Mouse (Mus musculus) midbrain, embryonic 14.5 days (tissue): ENCODE data around the gene Fto. TPM values are rescaled to one million over a fixed set of nuclear protein-coding genes. Genes with fewer than 3 reads are reported as not detected.

Experiments used
- ATAC-seq: fragments of 200-750 bp; cut with Nextera tagmentation; 2 replicates; pipeline ENCODE4 v1.8.0; 2017; ENCODE audit warnings: moderate number of reproducible peaks, moderate library complexity; ENCODE audit not compliant: low FRiP score, low TSS enrichment
- DNase-seq: peaks from one replicate; pipeline ENCODE4 v3.0.0-alpha.2; 2015
- H3K27ac ChIP-seq: fragments of 300-500 bp; sonication (generic); replicated peaks from 2 replicates; pipeline ENCODE4 v1.5.1; 2014; ENCODE audit warnings: mild to moderate bottlenecking, low read depth, low read length, moderate library complexity
- H3K27me3 ChIP-seq: fragments of 300-500 bp; sonication (generic); 2 replicates; pipeline ENCODE4 v1.6.1; 2014; ENCODE audit warnings: low read length, control low read depth, mixed read lengths; ENCODE audit not compliant: control insufficient read depth, insufficient read depth
- H3K36me3 ChIP-seq: fragments of 300-500 bp; sonication (generic); 2 replicates; pipeline ENCODE4 v1.6.1; 2014; ENCODE audit warnings: low read length, control low read depth; ENCODE audit not compliant: control insufficient read depth, insufficient read depth
- H3K4me1 ChIP-seq: fragments of 300-500 bp; sonication (generic); 2 replicates; pipeline ENCODE4 v1.6.1; 2014; ENCODE audit warnings: mild to moderate bottlenecking, antibody characterized with exemption, low read length, control low read depth; ENCODE audit not compliant: control insufficient read depth, insufficient read depth
- H3K4me2 ChIP-seq: fragments of 300-500 bp; sonication (generic); 2 replicates; pipeline ENCODE4 v1.6.1; 2014; ENCODE audit warnings: mild to moderate bottlenecking, low read length, moderate library complexity
- H3K4me3 ChIP-seq: fragments of 300-500 bp; sonication (generic); replicated peaks from 2 replicates; pipeline ENCODE4 v1.5.1; 2014; ENCODE audit warnings: low read depth, low read length
- H3K9ac ChIP-seq: fragments of 300-500 bp; sonication (generic); replicated peaks from 2 replicates; pipeline ENCODE4 v1.6.1; 2014; ENCODE audit warnings: mild to moderate bottlenecking, low read length, moderate library complexity
- H3K9me3 ChIP-seq: fragments of 300-500 bp; sonication (generic); 2 replicates; pipeline ENCODE4 v1.6.1; 2016; ENCODE audit warnings: low read length, control low read depth, mixed read lengths; ENCODE audit not compliant: control insufficient read depth
- WGBS: fragments of 180-500 bp; shearing (Covaris S2); extraction: QIAGEN DNeasy Blood & Tissue Kit; methylation state at CpG from one replicate; pipeline ENCODE4 v1.1.7; 2014; 5-methylcytosine and 5-hydroxymethylcytosine counted together
- polyA plus RNA-seq: library from polyadenylated mRNA; unstranded; fragments of >200 nt; fragmentation: Nextera tagmentation; extraction: Ambion mirVana; gene quantifications from 2 replicates; pipeline ENCODE4 v1.2.1, GENCODE M21; 2014

Gene Fto
- polyA plus RNA-seq, 1 experiment from 2014 or later, result 161 TPM

GRCm38 (mm10) chr8:91611723-91612362 lies 298.5 kb downstream of the Fto start:
- no peaks in the 10 kb centered on the region for H3K9me3 ChIP-seq
- H3K27ac ChIP-seq, result peak overlapping the region; percentile 71
- H3K9ac ChIP-seq, result no peak overlapping the region; the same call in 1 of the 2 replicates
- H3K36me3 ChIP-seq, result no peaks in the 10 kb centered on the region
- ATAC-seq (peak; percentile 67; the same call in 1 of the 2 replicates), DNase-seq (peak; percentile 74)
- H3K4me1 ChIP-seq, result peaks cover 40% of the 10 kb centered on the region
- H3K4me3 ChIP-seq, result no peak overlapping the region
- H3K4me2 ChIP-seq, result peak overlapping the region; percentile 1
- H3K27me3 ChIP-seq, result no peaks in the 10 kb centered on the region
- 16% methylated on average over 14 of the region's 14 CpGs for WGBS

GRCm38 (mm10) chr8:91612387-91613130 lies 299.2 kb downstream of the Fto start:
- Histone ChIP-seq H3K4me1 (peaks cover 48% of the 10 kb centered on the region), H3K4me2 (peak overlapping the region; percentile 1; the same call in 1 of the 2 replicates), H3K9ac (0 out of 2 replicates have a peak overlapping the region, but pooled peaks have one; percentile 32), H3K27me3 (no peaks in the 10 kb centered on the region), H3K4me3 (no peak overlapping the region), H3K27ac (peak overlapping the region; percentile 22; the same call in 1 of the 2 replicates), H3K9me3 (no peaks in the 10 kb centered on the region), H3K36me3 (no peaks in the 10 kb centered on the region)
- WGBS, result 29% methylated on average over 18 of the region's 18 CpGs
- no peak for ATAC-seq
- DNase-seq, result peak; percentile 54

GRCm38 (mm10) chr8:91613603-91614002 lies 300.3 kb downstream of the Fto start:
- Histone ChIP-seq H3K27ac (no peak overlapping the region), H3K27me3 (no peaks in the 10 kb centered on the region), H3K4me2 (no peak overlapping the region), H3K9ac (no peak overlapping the region), H3K4me3 (no peak overlapping the region), H3K4me1 (peaks cover 58% of the 10 kb centered on the region), H3K9me3 (no peaks in the 10 kb centered on the region), H3K36me3 (no peaks in the 10 kb centered on the region)
- DNase-seq, result peak; percentile 51
- ATAC-seq, result no peak
- WGBS, result 22% methylated on average over 9 of the region's 9 CpGs

GRCm38 (mm10) chr8:91615196-91615595 lies 301.9 kb downstream of the Fto start:
- Histone ChIP-seq H3K9me3 (no peaks in the 10 kb centered on the region), H3K4me1 (peaks cover 61% of the 10 kb centered on the region), H3K4me3 (no peak overlapping the region), H3K27me3 (no peaks in the 10 kb centered on the region), H3K4me2 (no peak overlapping the region), H3K9ac (no peak overlapping the region), H3K36me3 (no peaks in the 10 kb centered on the region), H3K27ac (no peak overlapping the region)
- DNase-seq (no peak), ATAC-seq (no peak)
- 84% methylated on average over 8 of the region's 8 CpGs for WGBS

- ATAC-seq (no peak), DNase-seq (no peak)
- H3K27ac ChIP-seq, result no peak overlapping the region
- H3K4me3 ChIP-seq, result no peak overlapping the region
- no peaks in the 10 kb centered on the region for H3K27me3 ChIP-seq
- H3K9ac ChIP-seq, result no peak overlapping the region
- H3K4me2 ChIP-seq, result no peak overlapping the region
- H3K36me3 ChIP-seq, result no peaks in the 10 kb centered on the region
- peaks cover 57% of the 10 kb centered on the region for H3K4me1 ChIP-seq
- WGBS, result 78% methylated on average over 11 of the region's 11 CpGs
- H3K9me3 ChIP-seq, result no peaks in the 10 kb centered on the region
These were observed 302.7 kb downstream of the Fto start for GRCm38 (mm10) chr8:91615781-91616683.

- 0 out of 2 replicates have a peak overlapping the region, but pooled peaks have one; percentile 1 for H3K4me2 ChIP-seq
- no peak overlapping the region for H3K9ac ChIP-seq
- ATAC-seq, result no peak
- H3K9me3 ChIP-seq, result no peaks in the 10 kb centered on the region
- WGBS, result 47% methylated on average over 5 of the region's 5 CpGs
- H3K4me3 ChIP-seq, result no peak overlapping the region
- no peaks in the 10 kb centered on the region for H3K27me3 ChIP-seq
- H3K27ac ChIP-seq, result peak overlapping the region; percentile 56
- H3K36me3 ChIP-seq, result no peaks in the 10 kb centered on the region
- DNase-seq, result peak; percentile 56
- peaks cover 46% of the 10 kb centered on the region for H3K4me1 ChIP-seq
These were observed 304.4 kb downstream of the Fto start for GRCm38 (mm10) chr8:91617772-91618171.

- no peak overlapping the region for H3K9ac ChIP-seq
- no peaks in the 10 kb centered on the region for H3K36me3 ChIP-seq
- no peak overlapping the region for H3K4me3 ChIP-seq
- DNase-seq (peak; percentile 58), ATAC-seq (no peak)
- 0 out of 2 replicates have a peak, but pooled peaks cover 6% of the 10 kb centered on the region for H3K27me3 ChIP-seq
- 37% methylated on average over 12 of the region's 12 CpGs for WGBS
- H3K9me3 ChIP-seq, result no peaks in the 10 kb centered on the region
- H3K4me1 ChIP-seq, result peaks cover 54% of the 10 kb centered on the region
- H3K27ac ChIP-seq, result peak overlapping the region; percentile 22; the same call in 1 of the 2 replicates
- H3K4me2 ChIP-seq, result no peak overlapping the region
These were observed 309.4 kb downstream of the Fto start for GRCm38 (mm10) chr8:91622757-91623156.
